Mouse (Mus musculus) hindbrain, embryonic 14.5 days (tissue): ENCODE measurements at regions not wholly inside any gene's neighbourhood (a gene's known extent, or its start where the extent isn't known, plus 50 kb on each side); places are given as distances from the start of the nearest gene placed in this dataset.

ENCODE experiments used
- ATAC-seq: fragments of 200-750 bp; cut with Nextera tagmentation; 2 replicates; pipeline ENCODE4 v1.8.0; 2017; ENCODE audit warnings: moderate number of reproducible peaks, mild to moderate bottlenecking, moderate TSS enrichment, moderate library complexity; ENCODE audit not compliant: low FRiP score
- DNase-seq: peaks from one replicate; pipeline ENCODE4 v3.0.0-alpha.2; 2015; ENCODE audit warnings: low spot score
- H3K27ac ChIP-seq: fragments of 300-500 bp; sonication (generic); 2 replicates; pipeline ENCODE4 v1.5.1; 2014; ENCODE audit warnings: mild to moderate bottlenecking, moderate library complexity
- H3K27me3 ChIP-seq: fragments of 300-500 bp; sonication (generic); 2 replicates; pipeline ENCODE4 v1.6.1; 2014; ENCODE audit warnings: mild to moderate bottlenecking, low read length, mixed read lengths; ENCODE audit not compliant: control insufficient read depth, insufficient read depth
- H3K36me3 ChIP-seq: fragments of 300-500 bp; sonication (generic); replicated peaks from 2 replicates; pipeline ENCODE4 v1.6.1; 2014; ENCODE audit not compliant: control insufficient read depth, insufficient read depth
- H3K4me1 ChIP-seq: fragments of 300-500 bp; sonication (generic); replicated peaks from 2 replicates; pipeline ENCODE4 v1.6.1; 2014; ENCODE audit warnings: antibody characterized with exemption, low read length, mixed read lengths; ENCODE audit not compliant: control insufficient read depth, insufficient read depth
- H3K4me2 ChIP-seq: fragments of 300-500 bp; sonication (generic); replicated peaks from 2 replicates; pipeline ENCODE4 v1.6.1; 2014; ENCODE audit warnings: mild to moderate bottlenecking, moderate library complexity
- H3K4me3 ChIP-seq: fragments of 300-500 bp; sonication (generic); replicated peaks from 2 replicates; pipeline ENCODE4 v1.5.1; 2014; ENCODE audit warnings: mild to moderate bottlenecking, low read length
- H3K9ac ChIP-seq: fragments of 300-500 bp; sonication (generic); 2 replicates; pipeline ENCODE4 v1.6.1; 2014
- H3K9me3 ChIP-seq: fragments of 300-500 bp; sonication (generic); 2 replicates; pipeline ENCODE4 v1.6.1; 2016; ENCODE audit warnings: low read length; ENCODE audit not compliant: control insufficient read depth
- WGBS: fragments of 180-500 bp; shearing (Covaris S2); extraction: QIAGEN DNeasy Blood & Tissue Kit; methylation state at CpG from one replicate; pipeline ENCODE4 v1.1.7; 2014; 5-methylcytosine and 5-hydroxymethylcytosine counted together

- Histone ChIP-seq H3K4me3 (no peak overlapping the region), H3K36me3 (no peaks in the 10 kb centered on the region), H3K9me3 (no peaks in the 10 kb centered on the region), H3K9ac (no peak overlapping the region), H3K27me3 (no peaks in the 10 kb centered on the region), H3K27ac (no peak overlapping the region), H3K4me1 (no peaks in the 10 kb centered on the region), H3K4me2 (no peak overlapping the region)
- no peak for ATAC-seq
- 82% methylated on average over 2 of the region's 2 CpGs for WGBS
- DNase-seq, result no peak
These were observed 356.6 kb downstream of the Smarca1 start for GRCm38 (mm10) chrX:47536130-47536529.

- ATAC-seq, result no peak
- no peak for DNase-seq
- 48% methylated on average over 2 of the region's 2 CpGs for WGBS
These were observed 397.7 kb downstream of the Smarca1 start for GRCm38 (mm10) chrX:47495056-47495455.

GRCm38 (mm10) chrX:47482728-47483127 lies 410.0 kb downstream of the Smarca1 start:
- no peak overlapping the region for H3K4me3 ChIP-seq
- no peak overlapping the region for H3K27ac ChIP-seq
- H3K9me3 ChIP-seq, result no peaks in the 10 kb centered on the region
- H3K4me2 ChIP-seq, result no peak overlapping the region
- H3K36me3 ChIP-seq, result no peaks in the 10 kb centered on the region
- H3K9ac ChIP-seq, result no peak overlapping the region
- DNase-seq, result no peak
- no peaks in the 10 kb centered on the region for H3K27me3 ChIP-seq
- H3K4me1 ChIP-seq, result no peaks in the 10 kb centered on the region
- whole genome bisulfite sequencing, result 56% methylated on average over 3 of the region's 3 CpGs
- ATAC-seq, result no peak

More at GRCm38 (mm10) chrX:47495056-47495455, 397.7 kb downstream of the Smarca1 start:
- no peak overlapping the region for H3K9ac ChIP-seq
- H3K4me1 ChIP-seq, result no peaks in the 10 kb centered on the region
- H3K36me3 ChIP-seq, result no peaks in the 10 kb centered on the region
- no peaks in the 10 kb centered on the region for H3K27me3 ChIP-seq
- no peaks in the 10 kb centered on the region for H3K9me3 ChIP-seq
- no peak overlapping the region for H3K27ac ChIP-seq
- H3K4me3 ChIP-seq, result no peak overlapping the region
- no peak overlapping the region for H3K4me2 ChIP-seq

- no peaks in the 10 kb centered on the region for H3K9me3 ChIP-seq
- no peaks in the 10 kb centered on the region for H3K36me3 ChIP-seq
- H3K27ac ChIP-seq, result no peak overlapping the region
- H3K4me3 ChIP-seq, result no peak overlapping the region
- WGBS, result 65% methylated on average over 4 of the region's 4 CpGs
- H3K9ac ChIP-seq, result no peak overlapping the region
- no peak for DNase-seq
- H3K4me1 ChIP-seq, result no peaks in the 10 kb centered on the region
- H3K4me2 ChIP-seq, result no peak overlapping the region
- no peak for ATAC-seq
- H3K27me3 ChIP-seq, result no peaks in the 10 kb centered on the region
These were observed 414.5 kb downstream of the Smarca1 start for GRCm38 (mm10) chrX:47478226-47478625.

- WGBS, result 31% methylated on average over 5 of the region's 5 CpGs
- Histone ChIP-seq H3K36me3 (no peaks in the 10 kb centered on the region), H3K4me2 (no peak overlapping the region), H3K4me1 (peaks cover 2% of the 10 kb centered on the region; the same call in 1 of the 2 replicates), H3K27me3 (no peaks in the 10 kb centered on the region), H3K9me3 (no peaks in the 10 kb centered on the region), H3K9ac (no peak overlapping the region), H3K27ac (peak overlapping the region; percentile 59), H3K4me3 (no peak overlapping the region)
- ATAC-seq (no peak), DNase-seq (peak; percentile 38)
These were observed 425.9 kb downstream of the Smarca1 start for GRCm38 (mm10) chrX:47466721-47467499.

GRCm38 (mm10) chrX:47461660-47462490 lies 430.9 kb downstream of the Smarca1 start:
- 41% methylated on average over 9 of the region's 9 CpGs for WGBS
- Histone ChIP-seq H3K4me3 (no peak overlapping the region), H3K9me3 (no peaks in the 10 kb centered on the region), H3K9ac (no peak overlapping the region; the same call in 1 of the 2 replicates), H3K4me2 (no peak overlapping the region), H3K27me3 (no peaks in the 10 kb centered on the region), H3K27ac (peak overlapping the region; percentile 32; the same call in 1 of the 2 replicates), H3K36me3 (no peaks in the 10 kb centered on the region), H3K4me1 (0 out of 2 replicates have a peak, but pooled peaks cover 7% of the 10 kb centered on the region)
- no peak for DNase-seq
- no peak for ATAC-seq
